ENCODE assay signal across 1 mouse cellular context in genomic region chr1:131946462-131947215, GRCm38 (mm10).
A peak's percentile ranks its signal among the peaks of the same experiment; 100 is the strongest.
TF ChIP-seq lines count a peak whose summit lies in the region.

No protein-coding gene starts in this region.

TF ChIP-seq in CH12.LX, 34 proteins besides CTCF, POLR2A, EP300 and RAD21 (continued from another document):
- 0 out of 2 replicates have a peak, but pooled peaks have one; percentile 21 for TF ChIP-seq BHLHE40 (IDR thresholded peaks at IDR 0.05; ENCODE audit: low read depth, low read length)
TF ChIP-seq in CH12.LX: peak in this region for 3.
